Mouse (Mus musculus): ENCODE measurements at regions not wholly inside any gene's neighbourhood (a gene's known extent, or its start where the extent isn't known, plus 50 kb on each side); places are given as distances from the start of the nearest gene placed in this dataset.

DNA sequence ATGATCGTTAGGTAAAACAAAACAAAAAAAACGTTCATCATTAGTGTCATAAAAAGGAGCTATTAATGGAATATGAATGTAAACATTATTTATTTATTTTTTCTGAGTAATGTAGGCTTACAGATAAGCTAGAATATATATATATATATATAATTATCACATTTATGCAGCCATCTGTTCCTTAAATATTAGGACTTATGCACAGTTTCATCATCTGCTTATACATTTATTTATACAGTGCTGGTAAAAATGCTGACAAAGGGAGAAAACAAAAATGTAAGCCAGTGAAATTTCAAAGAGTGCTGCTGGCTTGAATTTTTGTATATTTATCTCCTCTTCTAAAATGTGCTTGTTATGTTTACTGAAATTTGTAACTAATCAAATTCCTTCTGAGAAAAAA, 4841.7 kb upstream of the Gm7489 start:
- H3K4me3 ChIP-seq (replicated peaks) = no peak overlapping the region
- no peak for ATAC-seq (ENCODE audit: insufficient read depth, low FRiP score, low read depth)
- H3K9me3 ChIP-seq = no peaks in the 10 kb centered on the region
- no peaks in the 10 kb centered on the region for H3K36me3 ChIP-seq
- H3K9ac ChIP-seq = no peak overlapping the region
- H3K27me3 ChIP-seq (replicated peaks) = no peaks in the 10 kb centered on the region
- H3K4me2 ChIP-seq = no peak overlapping the region
- H3K27ac ChIP-seq = no peak overlapping the region
- H3K4me1 ChIP-seq = no peaks in the 10 kb centered on the region
- WGBS = 61% methylated on average over 2 of the region's 2 CpGs

DNA sequence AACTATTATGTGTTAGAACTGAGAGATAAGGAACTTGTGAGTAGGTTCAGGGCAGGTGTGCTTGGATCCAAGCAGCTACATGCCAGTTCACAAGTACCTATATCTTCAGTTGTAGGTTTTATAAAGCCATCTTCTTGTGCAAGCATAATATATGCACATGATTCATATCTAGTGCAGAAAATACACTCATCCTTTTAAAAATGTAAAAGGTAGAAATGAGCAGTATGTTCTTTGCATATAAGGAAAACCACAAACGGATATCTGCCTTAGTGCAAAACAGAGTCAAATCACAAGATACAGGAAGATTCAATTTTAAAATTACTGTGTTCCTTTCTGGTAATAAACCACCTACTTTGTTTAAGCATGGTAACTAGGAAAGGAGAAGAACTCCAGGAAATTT, 4819.6 kb upstream of the Gm7489 start:
- Histone ChIP-seq H3K36me3 (no peaks in the 10 kb centered on the region), H3K9me3 (no peaks in the 10 kb centered on the region), H3K4me3 (replicated peaks) (no peak overlapping the region), H3K9ac (no peak overlapping the region), H3K4me1 (no peaks in the 10 kb centered on the region), H3K4me2 (no peak overlapping the region), H3K27me3 (replicated peaks) (no peaks in the 10 kb centered on the region), H3K27ac (no peak overlapping the region)
- no peak for ATAC-seq (ENCODE audit: insufficient read depth, low FRiP score, low read depth)
- WGBS = 81% methylated on average over 1 of the region's 1 CpGs

DNA sequence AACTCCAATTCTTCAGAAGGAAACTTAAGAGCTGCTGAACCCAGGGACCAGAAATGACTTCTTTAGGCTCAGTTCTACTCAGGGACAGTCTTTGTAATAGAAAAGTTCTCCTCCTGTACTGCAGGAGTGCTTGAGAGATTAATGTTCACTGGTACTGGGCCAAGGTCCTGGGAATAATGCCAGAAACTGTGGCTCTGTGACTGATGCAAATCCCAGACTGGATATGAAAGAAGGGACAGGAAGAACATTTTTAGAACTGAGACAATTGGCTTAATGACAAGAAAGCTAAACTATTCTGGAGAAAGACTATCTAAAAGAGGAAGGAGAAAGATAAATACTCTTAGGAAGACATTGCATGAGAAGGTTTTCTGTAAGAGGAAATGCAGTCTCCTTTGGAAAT, 4818.8 kb upstream of the Gm7489 start:
- Histone ChIP-seq H3K4me2 (no peak overlapping the region), H3K9ac (no peak overlapping the region), H3K9me3 (no peaks in the 10 kb centered on the region), H3K4me3 (replicated peaks) (no peak overlapping the region), H3K27me3 (replicated peaks) (no peaks in the 10 kb centered on the region), H3K36me3 (no peaks in the 10 kb centered on the region), H3K27ac (no peak overlapping the region), H3K4me1 (no peaks in the 10 kb centered on the region)
- peak; percentile 71 for ATAC-seq (ENCODE audit: insufficient read depth, low FRiP score, low read depth)

DNA sequence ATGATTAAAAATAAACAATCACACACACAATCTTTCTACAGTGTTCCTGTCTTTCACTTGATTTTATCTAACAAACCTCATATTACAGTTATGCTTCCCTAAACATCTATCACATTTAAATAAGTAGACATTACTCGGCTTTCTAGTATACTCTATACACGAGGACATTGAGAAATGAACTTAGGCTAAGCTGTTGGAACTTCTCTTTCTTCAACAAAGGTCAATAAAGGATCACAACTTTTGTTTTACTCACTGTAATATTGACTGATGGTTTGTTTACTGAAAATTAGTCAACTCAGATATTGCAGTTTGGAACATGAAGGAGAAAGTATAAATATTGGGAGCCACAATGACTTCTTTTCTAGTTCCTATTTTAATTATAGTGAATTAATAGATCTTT, 4818.3 kb upstream of the Gm7489 start:
- no peaks in the 10 kb centered on the region for H3K4me1 ChIP-seq
- no peak overlapping the region for H3K27ac ChIP-seq
- no peaks in the 10 kb centered on the region for H3K36me3 ChIP-seq
- ATAC-seq (ENCODE audit: insufficient read depth, low FRiP score, low read depth) = no peak
- H3K27me3 ChIP-seq (replicated peaks) = no peaks in the 10 kb centered on the region
- H3K4me3 ChIP-seq (replicated peaks) = no peak overlapping the region
- 35% methylated on average over 2 of the region's 2 CpGs for WGBS
- no peak overlapping the region for H3K4me2 ChIP-seq
- no peak overlapping the region for H3K9ac ChIP-seq
- no peaks in the 10 kb centered on the region for H3K9me3 ChIP-seq

Measured in stomach, embryonic 15.5 days (tissue).